Mouse (Mus musculus) spleen, postnatal 36 days (tissue): ENCODE data around the gene Zfp646.

Experiments
- DNase-seq, 2 experiments: peaks; one replicate each; pipeline ENCODE4 v3.0.0; 2022; ENCODE audit warnings: low spot score in 2 of 2, mixed read lengths in 1 of 2

Zfp646 gene

GRCm38 (mm10) chr7:127919290-127919689 lies 43.3 kb downstream of the Zfp646 start:
- DNase-seq = no peak

- DNase-seq = peak in 1 of 2 experiments; percentile 33
Measured at GRCm38 (mm10) chr7:127921516-127921915, 45.5 kb downstream of the Zfp646 start.

- DNase-seq = peak; percentile 51 to 61
Measured at GRCm38 (mm10) chr7:127922451-127923275, 46.6 kb downstream of the Zfp646 start.

- no peak for DNase-seq
Measured at GRCm38 (mm10) chr7:127923714-127924113, 47.7 kb downstream of the Zfp646 start.

- DNase-seq = no peak
Measured at GRCm38 (mm10) chr7:127925252-127925651, 49.2 kb downstream of the Zfp646 start.

GRCm38 (mm10) chr7:127926066-127926465 lies 50.0 kb downstream of the Zfp646 start:
- DNase-seq = no peak

- no peak for DNase-seq
Measured at GRCm38 (mm10) chr7:127926846-127927245, 50.8 kb downstream of the Zfp646 start.

GRCm38 (mm10) chr7:127927726-127928125 lies 51.7 kb downstream of the Zfp646 start:
- no peak for DNase-seq

- DNase-seq = no peak
Measured at GRCm38 (mm10) chr7:127928596-127928995, 52.6 kb downstream of the Zfp646 start.

- DNase-seq = no peak
Measured at GRCm38 (mm10) chr7:127929923-127930322, 53.9 kb downstream of the Zfp646 start, which contains the start of gene Prss8. Prss8 (minus strand) TSS chr7:127930104.

- DNase-seq = no peak
Measured at GRCm38 (mm10) chr7:127930636-127931035, 54.6 kb downstream of the Zfp646 start.

GRCm38 (mm10) chr7:127931351-127932135 lies 55.5 kb downstream of the Zfp646 start:
- no peak for DNase-seq

GRCm38 (mm10) chr7:127932273-127933031 lies 56.4 kb downstream of the Zfp646 start:
- DNase-seq = no peak

- no peak for DNase-seq
Measured at GRCm38 (mm10) chr7:127934075-127934474, 58.1 kb downstream of the Zfp646 start.

GRCm38 (mm10) chr7:127935028-127935722 lies 59.2 kb downstream of the Zfp646 start:
- peak; percentile 96 for DNase-seq
